Mouse (Mus musculus) cortical plate, adult 2 months (tissue): Measurements from ENCODE around the gene Crip3.

Source experiments
- CTCF ChIP-seq: fragments of 200-500 bp; IDR thresholded peaks from 2 replicates; pipeline ENCODE4 v1.5.1; 2011; ENCODE audit warnings: mild to moderate bottlenecking, control low read depth, low read length; ENCODE audit not compliant: insufficient read depth; ENCODE audit errors: extremely low read depth
- POLR2A ChIP-seq: fragments of 200-500 bp; IDR thresholded peaks from 2 replicates; pipeline ENCODE4 v1.6.1; 2011; ENCODE audit warnings: mild to moderate bottlenecking, low read length, control low read depth; ENCODE audit not compliant: insufficient read depth; ENCODE audit errors: extremely low read depth

GRCm38 (mm10) chr17:46433627-46434026 lies 4.9 kb downstream of the Crip3 start:
- TF ChIP-seq POLR2A (no peak), CTCF (no peak)
